Mouse (Mus musculus) neural tube, embryonic 11.5 days (tissue): ENCODE results near the gene Actl6b. TPM values are rescaled to one million over a fixed set of nuclear protein-coding genes. Genes with fewer than 3 reads are reported as not detected.

Experiments
- microRNA-seq: library from miRNA; unstranded; fragments of <30 nt; microRNA quantifications from one replicate; pipeline ENCODE4, GENCODE M21; 2016
- polyA plus RNA-seq: library from polyadenylated mRNA; unstranded; fragments of >200 nt; fragmentation: Nextera tagmentation; extraction: Ambion mirVana; gene quantifications from 2 replicates; pipeline ENCODE4 v1.2.1, GENCODE M21; 2014

Actl6b gene
- polyA plus RNA-seq, 1 experiment from 2014 or later, result 40.0 TPM

Small RNA genes lying within 50 kb of the gene (microRNA-seq; reads per million reads assigned to microRNA genes)
- not detected for gene Mir6418

Other genes starting within 250 kb of the Actl6b start
- 151 and 166 TPM in 2 replicates for gene Srrt, start 245.8 kb upstream of the Actl6b start, polyA plus RNA-seq
- 38.1 and 40.3 TPM in 2 replicates for gene Trip6, start 239.1 kb upstream of the Actl6b start, polyA plus RNA-seq
- 7.9 and 9.0 TPM in 2 replicates for gene Slc12a9, start 219.9 kb upstream of the Actl6b start, polyA plus RNA-seq
- 33.5 and 33.6 TPM in 2 replicates for gene Ephb4, start 203.4 kb upstream of the Actl6b start, polyA plus RNA-seq
- 0.05 TPM in 1 of 2 replicates, not detected in the other for gene Zan, start 76.5 kb upstream of the Actl6b start, polyA plus RNA-seq
- gene Pop7, start 51.0 kb upstream of the Actl6b start, polyA plus RNA-seq, result 53.9 and 57.9 TPM in 2 replicates
- 9.5 and 10.6 TPM in 2 replicates for gene Gigyf1, start 35.0 kb upstream of the Actl6b start, polyA plus RNA-seq
- gene Epo, start 20.3 kb upstream of the Actl6b start, polyA plus RNA-seq, result 0.34 and 0.51 TPM in 2 replicates
- 449 and 479 TPM in 2 replicates for gene Gnb2, start 20.0 kb upstream of the Actl6b start, polyA plus RNA-seq
- gene Tfr2, start 16.3 kb downstream of the Actl6b start, polyA plus RNA-seq, result 0.97 and 1.2 TPM in 2 replicates
- 27.8 and 28.5 TPM in 2 replicates for gene Mospd3, start 47.5 kb downstream of the Actl6b start, polyA plus RNA-seq
- 75.5 and 91.9 TPM in 2 replicates for gene Pcolce, start 60.3 kb downstream of the Actl6b start, polyA plus RNA-seq
- gene Fbxo24, start 75.5 kb downstream of the Actl6b start, polyA plus RNA-seq, result 0.21 TPM in 1 of 2 replicates, not detected in the other
- gene Lrch4, start 75.6 kb downstream of the Actl6b start, polyA plus RNA-seq, result 31.6 and 39.0 TPM in 2 replicates
- gene Gm20605, start 75.7 kb downstream of the Actl6b start, polyA plus RNA-seq, result 6.7 and 8.2 TPM in 2 replicates
- 5.6 and 6.0 TPM in 2 replicates for gene Sap25, start 87.8 kb downstream of the Actl6b start, polyA plus RNA-seq
- 0.12 and 0.24 TPM in 2 replicates for gene Irs3, start 92.2 kb downstream of the Actl6b start, polyA plus RNA-seq
- 13.6 and 14.6 TPM in 2 replicates for gene Agfg2, start 131.2 kb downstream of the Actl6b start, polyA plus RNA-seq
- gene Nyap1, start 188.1 kb downstream of the Actl6b start, polyA plus RNA-seq, result 3.8 and 4.4 TPM in 2 replicates
- gene Tsc22d4, start 192.2 kb downstream of the Actl6b start, polyA plus RNA-seq, result 73.9 and 75.6 TPM in 2 replicates
- 71.1 and 71.2 TPM in 2 replicates for gene Ppp1r35, start 225.3 kb downstream of the Actl6b start, polyA plus RNA-seq
- 10.0 and 10.7 TPM in 2 replicates for gene Mepce, start 234.1 kb downstream of the Actl6b start, polyA plus RNA-seq
- 11.4 and 11.5 TPM in 2 replicates for gene Zcwpw1, start 234.3 kb downstream of the Actl6b start, polyA plus RNA-seq